Mouse (Mus musculus): Measurements from ENCODE around the gene Pxmp4. TPM values are rescaled to one million over a fixed set of nuclear protein-coding genes. Genes with fewer than 3 reads are reported as not detected.

The Pxmp4 gene
- 10.6 TPM for total RNA-seq (2023)

GRCm38 (mm10) chr2:154603638-154604153 lies at the start of gene Pxmp4:
TSS of gene Pxmp4 (minus strand) at chr2:154603708.

GRCm38 (mm10) chr2:154651363-154651762 lies 47.9 kb upstream of the Pxmp4 start, which contains the start of gene Chmp4b:
TSS of gene Chmp4b (plus strand) at chr2:154651705.

DNA sequence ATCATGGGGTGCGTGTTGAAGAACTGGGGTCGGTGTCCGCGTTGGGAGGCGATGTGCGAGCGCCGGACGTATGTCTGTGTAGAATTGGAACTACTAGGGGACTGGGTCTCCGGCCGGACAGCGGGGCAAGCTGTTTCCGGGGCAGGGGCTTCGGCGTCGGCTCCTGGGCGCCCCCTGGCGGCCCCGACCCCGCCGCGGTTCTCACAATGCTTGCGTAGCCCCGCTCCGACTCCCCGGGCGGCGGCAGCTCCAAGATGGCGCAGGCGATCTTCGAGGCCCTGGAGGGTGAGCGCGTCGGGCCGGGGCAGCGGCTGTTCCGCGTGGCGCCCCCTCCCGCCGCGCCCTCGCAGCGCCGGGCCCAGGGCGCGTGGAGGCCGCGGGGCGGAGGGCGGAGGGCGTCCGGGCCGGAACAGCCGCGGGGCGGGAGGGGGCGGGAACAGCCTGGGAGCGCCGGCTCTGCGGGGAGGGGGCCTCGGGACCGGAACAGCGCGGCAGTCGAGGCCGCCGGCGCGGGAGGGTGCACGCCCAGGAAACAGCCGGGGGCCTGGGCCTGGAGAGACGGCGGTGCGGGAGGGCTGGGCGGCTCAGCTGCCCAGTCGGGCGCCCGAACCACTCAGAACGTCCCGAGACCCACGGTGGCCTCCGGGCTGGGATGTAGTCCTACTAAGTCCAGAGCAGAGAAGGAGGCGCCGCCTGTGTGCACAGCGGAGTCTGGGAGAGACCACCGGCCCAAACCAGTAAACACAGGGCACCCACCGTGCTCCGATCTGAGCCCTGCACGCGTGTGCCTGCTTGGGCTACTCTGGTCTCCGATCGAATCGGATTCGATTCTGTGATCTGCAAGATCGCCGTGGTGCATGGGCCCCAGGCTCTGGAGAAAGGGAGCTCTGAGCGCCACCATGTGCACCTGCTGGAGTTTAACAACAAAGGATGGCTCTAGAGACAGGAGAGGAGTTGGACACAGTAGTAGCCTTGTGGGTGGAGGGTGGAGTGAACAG lies 9.9 kb upstream of the Pxmp4 start, which contains the start of the genes Zfp341 and 4930519P11Rik:
Gene Zfp341, plus strand, starts transcription at position 180 of the 998 bp plus-strand sequence.
Gene 4930519P11Rik, minus strand, starts transcription at position 320 of the 998 bp plus-strand sequence.

GRCm38 (mm10) chr2:154569836-154570286 lies 33.6 kb downstream of the Pxmp4 start, which contains the start of gene E2f1:
TSS of gene E2f1 (minus strand) at chr2:154569892.

DNA sequence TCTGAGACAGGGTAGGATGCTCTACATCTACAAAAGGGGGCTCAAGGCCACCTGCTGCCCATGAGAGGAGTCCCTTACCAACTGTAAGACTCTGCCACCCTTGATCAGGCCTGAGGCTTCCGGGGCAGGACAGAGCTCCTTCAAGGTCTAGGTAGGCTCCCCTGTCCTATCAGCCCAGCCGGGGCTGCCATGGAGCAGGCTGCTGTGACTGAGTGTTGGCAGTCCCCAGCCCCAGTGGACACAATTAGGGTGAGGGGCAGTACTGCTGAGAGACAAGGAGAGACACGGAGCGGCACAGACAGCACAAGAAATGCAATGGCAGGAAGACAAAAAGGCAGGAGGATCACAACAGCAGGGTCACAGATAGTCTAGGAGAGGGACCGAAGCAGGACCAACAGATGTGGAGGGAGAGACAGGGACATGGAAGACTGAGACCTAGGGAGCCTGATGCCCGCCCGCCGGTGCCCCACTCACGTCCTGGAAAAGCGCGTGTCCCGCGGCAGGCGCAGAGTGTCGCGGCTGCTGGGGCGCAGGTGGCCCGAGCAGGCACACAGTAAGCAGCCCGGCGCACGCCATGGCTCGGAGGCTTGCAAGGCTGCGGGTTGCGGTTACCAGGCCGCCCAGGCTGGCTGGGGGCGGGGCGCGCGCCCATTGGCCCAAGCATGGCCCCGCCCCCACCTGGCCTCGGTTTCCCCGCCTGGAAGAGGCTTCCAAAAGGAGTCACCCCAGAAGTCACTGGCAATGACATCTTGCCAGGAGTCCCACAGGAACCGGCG lies 45.1 kb downstream of the Pxmp4 start, which contains the start of gene Necab3:
Gene Necab3, minus strand, starts transcription at position 627 of the 776 bp plus-strand sequence.

GRCm38 (mm10) chr2:154551476-154551875 lies 52.0 kb downstream of the Pxmp4 start, which contains the start of gene Actl10:
TSS of gene Actl10 (plus strand) at chr2:154551776.

GRCm38 (mm10) chr2:154546711-154547110 lies 56.8 kb downstream of the Pxmp4 start, which contains the start of gene 1700003F12Rik:
TSS of gene 1700003F12Rik (plus strand) at chr2:154547085.

Other genes starting within 250 kb of the Pxmp4 start
- 17.3 TPM for gene Cdk5rap1, start 230.7 kb downstream of the Pxmp4 start, total RNA-seq (2023)
- 0.64 TPM for gene Snta1, start 195.6 kb downstream of the Pxmp4 start, total RNA-seq (2023)
- gene Cbfa2t2, start 167.2 kb downstream of the Pxmp4 start, total RNA-seq (2023), result 31.9 TPM
- gene 1700003F12Rik, start 56.6 kb downstream of the Pxmp4 start, total RNA-seq (2023), result 0.80 TPM
- gene Actl10, start 51.9 kb downstream of the Pxmp4 start, total RNA-seq (2023), result 1.8 TPM
- 1.0 TPM for gene Necab3, start 44.8 kb downstream of the Pxmp4 start, total RNA-seq (2023)
- 1.8 TPM for gene E2f1, start 33.8 kb downstream of the Pxmp4 start, total RNA-seq (2023)
- 7.7 TPM for gene Zfp341, start 9.6 kb upstream of the Pxmp4 start, total RNA-seq (2023)
- gene 4930519P11Rik, start 9.7 kb upstream of the Pxmp4 start, total RNA-seq (2023), result not detected
- 152 TPM for gene Chmp4b, start 48.0 kb upstream of the Pxmp4 start, total RNA-seq (2023)
- gene Gm14214, start 166.3 kb upstream of the Pxmp4 start, total RNA-seq (2023), result not detected
- 220 TPM for gene Raly, start 187.4 kb upstream of the Pxmp4 start, total RNA-seq (2023)
- not detected for gene a, start 187.7 kb upstream of the Pxmp4 start, total RNA-seq (2023)